Mouse (Mus musculus): ENCODE measurements around the gene Cd93.

GRCm38 (mm10) chr2:148393149-148393548, 50.2 kb downstream of the Cd93 start:
- no peak for TF ChIP-seq POLR2A (IDR thresholded peaks at IDR 0.05; ENCODE audit: borderline replicate concordance, extremely low read depth, insufficient read depth, insufficient read length, poor library complexity, severe bottlenecking)
- TF ChIP-seq CTCF (IDR thresholded peaks at IDR 0.05; ENCODE audit: borderline replicate concordance, extremely low read depth, insufficient read depth, insufficient read length): no peak

All from brain, embryonic 14.5 days (tissue).